Mouse (Mus musculus): ENCODE measurements around the gene Zfp217.

GRCm38 (mm10) chr2:170158987-170159386 is 11.1 kb upstream of the Zfp217 start:
- TF ChIP-seq EP300 (optimal IDR thresholded peaks at IDR 0.05) = no peak
- TF ChIP-seq CTCF (IDR thresholded peaks at IDR 0.05; ENCODE audit: low read depth) = no peak
